Mouse (Mus musculus) thymus, postnatal 10 days (tissue): ENCODE results near the gene Emc9.

Experiments
- DNase-seq, 2 experiments: peaks; one replicate each; pipeline ENCODE4 v3.0.0; 2021; ENCODE audit warnings: low spot score in 2 of 2

The Emc9 gene

GRCm38 (mm10) chr14:55590748-55591330, 5.7 kb upstream of the Emc9 start, which contains the start of gene Psme2:
TSS of gene Psme2 (minus strand) at chr14:55591113.
- peak; percentile 58 to 71 for DNase-seq

GRCm38 (mm10) chr14:55589771-55590448, 4.8 kb upstream of the Emc9 start:
- no peak for DNase-seq

- DNase-seq: no peak
Observed at GRCm38 (mm10) chr14:55589271-55589670, 4.2 kb upstream of the Emc9 start.

- no peak for DNase-seq
Observed at GRCm38 (mm10) chr14:55586149-55586548, 1.0 kb upstream of the Emc9 start.

- DNase-seq: no peak
Observed at GRCm38 (mm10) chr14:55585566-55585960, 461 bp upstream of the Emc9 start.

- no peak for DNase-seq
Observed at GRCm38 (mm10) chr14:55584303-55584701, 800 bp downstream of the Emc9 start.

GRCm38 (mm10) chr14:55581981-55582681, 3.0 kb downstream of the Emc9 start:
- no peak for DNase-seq

- DNase-seq: no peak
Observed at GRCm38 (mm10) chr14:55580731-55581130, 4.4 kb downstream of the Emc9 start.

GRCm38 (mm10) chr14:55579511-55580496, 5.3 kb downstream of the Emc9 start:
- no peak for DNase-seq

GRCm38 (mm10) chr14:55578668-55579269, 6.3 kb downstream of the Emc9 start:
- DNase-seq: no peak

GRCm38 (mm10) chr14:55577871-55578667, 7.0 kb downstream of the Emc9 start, which contains the start of gene Psme1:
TSS of gene Psme1 (plus strand) at chr14:55578123.
- peak; percentile 81 to 82 for DNase-seq

GRCm38 (mm10) chr14:55576376-55576775, 8.7 kb downstream of the Emc9 start:
- no peak for DNase-seq

GRCm38 (mm10) chr14:55575711-55576110, 9.4 kb downstream of the Emc9 start:
- DNase-seq: no peak

GRCm38 (mm10) chr14:55575302-55575701, 9.8 kb downstream of the Emc9 start, which contains the start of gene Fitm1:
TSS of gene Fitm1 (plus strand) at chr14:55575617.
- no peak for DNase-seq

GRCm38 (mm10) chr14:55571760-55572159, 13.3 kb downstream of the Emc9 start:
- DNase-seq: no peak

GRCm38 (mm10) chr14:55570588-55570987, 14.5 kb downstream of the Emc9 start:
- DNase-seq: no peak

GRCm38 (mm10) chr14:55567496-55567895, 17.6 kb downstream of the Emc9 start:
- DNase-seq: no peak

GRCm38 (mm10) chr14:55565748-55566147, 19.4 kb downstream of the Emc9 start:
- no peak for DNase-seq

GRCm38 (mm10) chr14:55563249-55563648, 21.9 kb downstream of the Emc9 start:
- DNase-seq: no peak

GRCm38 (mm10) chr14:55561860-55562259, 23.2 kb downstream of the Emc9 start:
- DNase-seq: no peak
